Mouse (Mus musculus) E14TG2a.4 (cell line): ENCODE data around the gene Mrps21.

ENCODE experiments used
- CTCF ChIP-seq: conservative IDR thresholded peaks from 2 replicates; pipeline ENCODE4 v1.5.1; 2014; ENCODE audit warnings: low read length
- POU5F1 ChIP-seq: IDR thresholded peaks from 2 replicates; pipeline ENCODE4 v1.6.1; 2014; ENCODE audit warnings: low read length, borderline replicate concordance

GRCm38 (mm10) chr3:95916760-95917159 is 45.4 kb upstream of the Mrps21 start:
- TF ChIP-seq CTCF (no peak), POU5F1 (no peak)
